Mouse (Mus musculus) hindbrain, embryonic 16.5 days (tissue): ENCODE data around the gene Car5a. TPM values are rescaled to one million over a fixed set of nuclear protein-coding genes. Genes with fewer than 3 reads are reported as not detected.
A peak's percentile ranks its signal among the peaks of the same experiment; 100 is the strongest.

Experiments
- ATAC-seq: fragments of 200-750 bp; cut with Nextera tagmentation; 2 replicates; pipeline ENCODE4 v1.8.0; 2017; ENCODE audit warnings: moderate TSS enrichment, moderate library complexity
- H3K27ac ChIP-seq: fragments of 300-500 bp; sonication (generic); 2 replicates; pipeline ENCODE4 v1.5.1; 2014; ENCODE audit warnings: low read depth, mild to moderate bottlenecking, control low read depth, low read length, moderate library complexity
- H3K27me3 ChIP-seq: fragments of 300-500 bp; sonication (generic); replicated peaks from 2 replicates; pipeline ENCODE4 v1.6.1; 2014; ENCODE audit warnings: low read length; ENCODE audit not compliant: control insufficient read depth, insufficient read depth
- H3K36me3 ChIP-seq: fragments of 300-500 bp; sonication (generic); 2 replicates; pipeline ENCODE4 v1.6.1; 2014; ENCODE audit warnings: mild to moderate bottlenecking, low read length, moderate library complexity, mixed read lengths; ENCODE audit not compliant: control insufficient read depth, insufficient read depth
- H3K4me1 ChIP-seq: fragments of 300-500 bp; sonication (generic); 2 replicates; pipeline ENCODE4 v1.6.1; 2014; ENCODE audit warnings: low read depth, low read length; ENCODE audit not compliant: control insufficient read depth, insufficient read depth
- H3K4me2 ChIP-seq: fragments of 300-500 bp; sonication (generic); 2 replicates; pipeline ENCODE4 v1.6.1; 2014; ENCODE audit warnings: mild to moderate bottlenecking, low read length, control low read depth, moderate library complexity
- H3K4me3 ChIP-seq: fragments of 300-500 bp; sonication (generic); 2 replicates; pipeline ENCODE4 v1.5.1; 2014; ENCODE audit warnings: mild to moderate bottlenecking, low read length, control low read depth, moderate library complexity
- H3K9ac ChIP-seq: fragments of 300-500 bp; sonication (generic); 2 replicates; pipeline ENCODE4 v1.6.1; 2014; ENCODE audit warnings: low read depth, mild to moderate bottlenecking, control low read depth, low read length, moderate library complexity
- H3K9me3 ChIP-seq: fragments of 300-500 bp; sonication (generic); 2 replicates; pipeline ENCODE4 v1.6.1; 2014; ENCODE audit warnings: mild to moderate bottlenecking, low read length, moderate library complexity; ENCODE audit not compliant: control insufficient read depth
- WGBS: fragments of 180-500 bp; shearing (Covaris S2); extraction: QIAGEN DNeasy Blood & Tissue Kit; methylation state at CpG from one replicate; pipeline ENCODE4 v1.1.7; 2014; 5-methylcytosine and 5-hydroxymethylcytosine counted together
- polyA plus RNA-seq: library from polyadenylated mRNA; unstranded; fragments of >200 nt; fragmentation: Nextera tagmentation; extraction: Ambion mirVana; gene quantifications from 2 replicates; pipeline ENCODE4 v1.2.1, GENCODE M21; 2015

Gene Car5a
- polyA plus RNA-seq, 1 experiment from 2014 or later = 0.40 TPM

DNA sequence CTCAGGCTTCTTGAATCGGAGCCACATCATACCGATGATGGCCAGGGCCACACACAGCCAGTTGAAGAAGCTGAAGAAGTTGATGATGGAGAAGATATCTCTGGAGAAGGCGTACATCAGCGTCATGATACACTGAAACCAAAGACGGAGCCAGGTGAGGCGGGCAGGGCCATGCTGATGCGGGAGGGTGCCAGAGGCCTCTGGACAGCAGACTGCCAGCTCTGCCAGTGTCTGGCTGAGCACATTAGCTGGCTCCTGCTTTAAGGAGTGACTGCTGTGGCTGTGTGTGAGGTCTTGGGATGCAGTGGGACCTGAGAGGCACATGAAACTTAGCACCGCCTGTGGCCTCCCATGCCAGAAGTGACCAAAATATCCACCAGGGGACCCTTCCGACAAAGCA lies 59.7 kb downstream of the Car5a start:
- no peak overlapping the region for H3K4me3 ChIP-seq
- no peaks in the 10 kb centered on the region; the same call in 1 of the 2 replicates for H3K4me1 ChIP-seq
- no peaks in the 10 kb centered on the region for H3K27me3 ChIP-seq
- no peak for ATAC-seq
- no peaks in the 10 kb centered on the region for H3K9me3 ChIP-seq
- no peak overlapping the region for H3K9ac ChIP-seq
- WGBS = 90% methylated on average over 9 of the region's 9 CpGs
- H3K4me2 ChIP-seq = no peak overlapping the region
- peaks cover 28% of the 10 kb centered on the region for H3K36me3 ChIP-seq
- H3K27ac ChIP-seq = no peak overlapping the region

- whole genome bisulfite sequencing = 81% methylated on average over 3 of the region's 3 CpGs
- peak; percentile 78 for ATAC-seq
- no peak overlapping the region for H3K4me3 ChIP-seq
- no peak overlapping the region for H3K9ac ChIP-seq
- H3K9me3 ChIP-seq = no peaks in the 10 kb centered on the region
- H3K27me3 ChIP-seq = no peaks in the 10 kb centered on the region
- H3K36me3 ChIP-seq = peaks cover 28% of the 10 kb centered on the region
- no peak overlapping the region for H3K27ac ChIP-seq
- H3K4me1 ChIP-seq = no peaks in the 10 kb centered on the region; the same call in 1 of the 2 replicates
- H3K4me2 ChIP-seq = no peak overlapping the region
Observed at GRCm38 (mm10) chr8:121884181-121884580, 60.5 kb downstream of the Car5a start.

DNA sequence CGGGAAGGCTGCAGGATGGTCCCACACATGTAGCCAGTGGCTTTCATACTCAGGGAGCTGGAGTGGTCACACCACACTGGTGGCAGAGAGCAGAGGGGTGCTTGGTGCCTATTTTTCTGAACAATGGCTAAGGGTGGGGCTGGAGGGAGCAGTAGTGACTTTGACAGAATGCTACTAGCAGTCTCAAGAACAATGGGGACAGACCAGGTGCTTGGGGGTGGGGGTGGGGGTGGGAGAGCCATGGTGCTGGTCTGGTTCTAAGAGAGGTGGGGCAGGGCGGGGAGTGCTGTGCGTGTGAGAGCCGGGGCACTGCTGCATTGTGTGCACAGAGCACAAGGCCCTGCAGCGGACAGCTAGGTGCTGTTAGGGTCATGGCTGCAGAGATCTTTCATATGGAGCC lies 62.8 kb downstream of the Car5a start:
- H3K9ac ChIP-seq = no peak overlapping the region
- H3K9me3 ChIP-seq = no peaks in the 10 kb centered on the region
- no peak overlapping the region for H3K4me3 ChIP-seq
- no peaks in the 10 kb centered on the region for H3K27me3 ChIP-seq
- WGBS = 87% methylated on average over 5 of the region's 5 CpGs
- H3K36me3 ChIP-seq = peaks cover 28% of the 10 kb centered on the region
- ATAC-seq = no peak
- H3K27ac ChIP-seq = no peak overlapping the region
- H3K4me1 ChIP-seq = no peaks in the 10 kb centered on the region; the same call in 1 of the 2 replicates
- no peak overlapping the region for H3K4me2 ChIP-seq

DNA sequence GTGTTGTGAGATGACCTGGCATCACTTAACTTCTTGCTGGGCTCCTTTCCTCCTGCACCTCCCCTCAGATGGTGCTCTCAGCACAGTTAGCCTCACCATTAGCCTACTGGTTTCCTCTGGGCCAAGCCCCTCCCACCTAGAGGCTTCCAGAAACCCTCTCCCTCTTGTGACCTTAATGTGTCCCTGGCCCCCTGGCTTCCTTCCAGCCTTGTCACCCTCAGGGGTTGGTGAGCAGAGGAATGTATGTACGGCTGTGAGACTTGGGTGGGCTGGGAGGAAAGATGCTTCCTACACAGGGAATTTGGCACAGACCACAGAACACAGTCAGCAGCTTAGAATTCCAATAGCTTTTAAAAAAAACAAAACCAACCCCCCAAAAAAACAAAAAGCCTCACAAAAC lies 63.9 kb downstream of the Car5a start:
- no peak for ATAC-seq
- peaks cover 21% of the 10 kb centered on the region for H3K36me3 ChIP-seq
- no peak overlapping the region for H3K9ac ChIP-seq
- H3K4me2 ChIP-seq = no peak overlapping the region
- no peaks in the 10 kb centered on the region for H3K9me3 ChIP-seq
- no peak overlapping the region for H3K4me3 ChIP-seq
- no peaks in the 10 kb centered on the region; the same call in 1 of the 2 replicates for H3K4me1 ChIP-seq
- no peaks in the 10 kb centered on the region for H3K27me3 ChIP-seq
- no peak overlapping the region for H3K27ac ChIP-seq
- 72% methylated on average over 1 of the region's 1 CpGs for WGBS

GRCm38 (mm10) chr8:121879712-121880111 lies 65.0 kb downstream of the Car5a start:
- no peak for ATAC-seq
- Histone ChIP-seq H3K4me1 (no peaks in the 10 kb centered on the region; the same call in 1 of the 2 replicates), H3K4me2 (no peak overlapping the region), H3K27me3 (no peaks in the 10 kb centered on the region), H3K9me3 (no peaks in the 10 kb centered on the region), H3K4me3 (no peak overlapping the region), H3K27ac (no peak overlapping the region), H3K9ac (no peak overlapping the region), H3K36me3 (peaks cover 15% of the 10 kb centered on the region)
- WGBS = 94% methylated on average over 3 of the region's 3 CpGs

DNA sequence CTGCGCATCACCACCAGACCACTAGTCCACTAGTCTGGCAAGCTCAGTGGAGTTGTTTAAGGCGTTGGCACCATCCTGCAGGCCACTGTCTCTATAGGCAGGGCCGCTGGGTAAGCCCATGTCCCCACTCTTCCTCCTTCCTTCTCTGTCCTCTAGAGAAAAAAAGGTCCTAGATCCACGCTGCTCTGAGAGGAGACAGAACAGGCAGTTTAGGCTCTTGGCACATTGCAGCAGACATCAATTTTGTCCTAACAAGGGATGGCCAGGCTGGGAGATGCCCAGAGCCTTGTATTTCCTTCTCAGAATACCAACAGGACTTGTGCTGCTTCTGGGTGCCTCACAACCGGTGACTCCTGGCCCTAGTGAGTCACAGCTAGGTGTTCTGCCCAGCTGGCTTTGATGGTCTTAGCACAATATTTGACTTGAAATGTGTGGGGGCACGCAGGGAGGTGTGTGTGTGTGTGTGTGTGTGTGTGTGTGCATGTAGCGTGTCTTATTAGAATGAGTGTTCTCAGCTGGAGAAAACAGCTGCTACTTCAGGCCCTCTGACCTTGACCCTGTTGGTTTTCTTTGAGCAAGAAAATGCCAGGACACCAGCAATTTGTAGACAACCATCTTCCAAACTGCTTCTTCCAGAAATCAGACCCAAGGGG lies 66.8 kb downstream of the Car5a start:
- no peak overlapping the region for H3K27ac ChIP-seq
- WGBS = 79% methylated on average over 7 of the region's 7 CpGs
- H3K4me2 ChIP-seq = no peak overlapping the region
- H3K9me3 ChIP-seq = no peaks in the 10 kb centered on the region
- H3K9ac ChIP-seq = no peak overlapping the region
- no peak for ATAC-seq
- peaks cover 10% of the 10 kb centered on the region for H3K36me3 ChIP-seq
- no peak overlapping the region for H3K4me3 ChIP-seq
- H3K27me3 ChIP-seq = no peaks in the 10 kb centered on the region
- no peaks in the 10 kb centered on the region; the same call in none of the 2 replicates for H3K4me1 ChIP-seq

GRCm38 (mm10) chr8:121877212-121877611 lies 67.5 kb downstream of the Car5a start:
- ATAC-seq = no peak
- Histone ChIP-seq H3K36me3 (peaks cover 5% of the 10 kb centered on the region), H3K4me1 (peaks cover under 1% of the 10 kb centered on the region), H3K27me3 (no peaks in the 10 kb centered on the region), H3K9ac (no peak overlapping the region), H3K4me2 (no peak overlapping the region), H3K4me3 (no peak overlapping the region), H3K27ac (no peak overlapping the region), H3K9me3 (no peaks in the 10 kb centered on the region)
- WGBS = 83% methylated on average over 5 of the region's 5 CpGs

DNA sequence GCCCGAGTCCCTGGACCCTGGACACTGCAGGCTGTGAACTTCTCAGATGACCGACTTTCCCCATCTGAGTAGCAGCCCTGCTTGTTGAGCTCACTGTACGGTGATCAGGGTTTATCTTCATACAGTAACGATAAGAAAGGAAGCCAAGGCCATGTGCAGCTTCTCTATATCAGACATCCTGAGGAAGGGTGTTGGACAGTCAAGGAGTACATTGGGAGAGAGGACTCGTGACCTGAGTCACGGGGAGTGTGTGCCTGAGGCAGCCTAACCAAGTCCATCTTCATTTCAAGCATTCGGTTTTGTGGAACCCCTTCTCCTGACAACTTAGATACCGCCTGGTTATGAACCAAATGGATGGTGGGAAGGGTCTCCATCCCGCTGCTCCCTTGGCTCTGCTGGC lies 69.2 kb downstream of the Car5a start:
- Histone ChIP-seq H3K4me3 (no peak overlapping the region), H3K4me1 (peaks cover 5% of the 10 kb centered on the region; the same call in 1 of the 2 replicates), H3K27ac (no peak overlapping the region), H3K9me3 (no peaks in the 10 kb centered on the region), H3K36me3 (no peaks in the 10 kb centered on the region), H3K27me3 (no peaks in the 10 kb centered on the region), H3K9ac (no peak overlapping the region), H3K4me2 (no peak overlapping the region)
- WGBS = 86% methylated on average over 9 of the region's 9 CpGs
- no peak for ATAC-seq

DNA sequence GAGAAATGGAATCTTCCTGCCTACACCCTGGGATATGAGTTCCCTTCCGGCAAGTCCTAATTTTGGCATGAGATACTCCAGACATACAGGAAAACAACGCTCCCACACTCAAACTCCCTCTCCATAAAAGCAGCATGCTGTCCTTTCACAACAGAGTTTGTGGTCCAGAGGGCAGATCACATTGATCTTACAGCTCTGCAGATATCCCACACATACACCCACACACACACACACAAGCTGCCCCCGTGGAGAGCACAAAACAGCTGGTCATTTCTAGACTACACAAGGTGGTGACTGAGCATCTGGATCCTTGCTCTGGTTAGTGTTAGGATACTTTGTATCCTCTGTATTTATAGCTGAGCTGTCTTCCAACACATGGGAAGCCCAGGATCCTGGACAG lies 69.7 kb downstream of the Car5a start:
- no peak overlapping the region for H3K9ac ChIP-seq
- no peaks in the 10 kb centered on the region for H3K9me3 ChIP-seq
- 81% methylated on average over 3 of the region's 3 CpGs for WGBS
- H3K4me3 ChIP-seq = no peak overlapping the region
- H3K4me1 ChIP-seq = peaks cover 5% of the 10 kb centered on the region; the same call in 1 of the 2 replicates
- H3K27ac ChIP-seq = no peak overlapping the region
- ATAC-seq = no peak
- no peak overlapping the region for H3K4me2 ChIP-seq
- no peaks in the 10 kb centered on the region for H3K27me3 ChIP-seq
- H3K36me3 ChIP-seq = no peaks in the 10 kb centered on the region
